Mouse (Mus musculus): ENCODE data around the gene Copg1.
"Not testable (repeated sequence)": the region's sequence is repeated elsewhere in the genome, so short reads cannot be mapped to it uniquely, and the experiment has no call there.

Gene Copg1

DNA sequence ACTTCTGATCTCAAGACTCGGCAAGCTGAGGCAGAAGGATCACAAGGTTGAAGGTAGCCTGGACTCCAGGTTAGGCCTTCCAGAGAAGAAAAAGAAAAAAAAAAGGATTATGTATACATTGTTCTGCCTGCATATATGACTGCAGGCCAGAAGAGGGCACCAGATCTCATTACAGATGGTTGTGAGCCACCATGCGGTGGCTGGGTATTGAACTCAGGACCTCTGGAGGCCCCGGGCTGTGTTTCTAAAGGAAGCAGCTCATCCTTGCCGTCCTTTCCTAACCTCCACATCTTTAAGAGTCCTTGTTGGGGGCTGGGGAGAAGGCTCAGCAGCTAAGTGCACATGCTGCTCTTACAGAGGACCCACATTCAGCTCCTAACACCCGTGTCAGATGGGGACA, 19.0 kb downstream of the Copg1 start:
- Histone ChIP-seq H3K36me3 (ENCODE audit: control insufficient read depth, insufficient read depth, low read length, poor library complexity, severe bottlenecking) (peaks cover 14% of the 10 kb centered on the region), H3K27me3 (ENCODE audit: control insufficient read depth, insufficient read depth, low read length, poor library complexity, severe bottlenecking) (no peaks in the 10 kb centered on the region)
- peak; percentile 36 for DNase-seq (ENCODE audit: low read depth, low spot score)

DNA sequence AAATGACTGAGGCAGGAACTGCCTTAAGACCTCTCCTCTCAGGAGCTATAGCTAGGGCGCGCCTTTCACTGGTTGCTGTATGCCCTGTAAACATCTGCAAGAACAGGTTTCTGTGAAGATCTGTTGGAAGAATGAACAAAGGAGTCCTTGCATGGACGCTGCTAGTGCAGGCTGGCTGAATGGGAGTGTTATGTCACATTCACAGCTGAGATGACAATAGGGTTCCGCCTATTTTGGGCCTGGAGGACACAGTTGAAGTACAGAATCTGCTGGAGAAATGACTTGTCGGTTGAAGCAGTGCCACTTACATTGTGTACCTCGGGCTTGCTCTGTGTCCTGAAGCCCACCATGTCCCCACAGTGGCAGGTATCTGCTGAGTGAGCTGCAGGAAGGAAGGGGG, 21.6 kb downstream of the Copg1 start:
- peaks cover 10% of the 10 kb centered on the region for H3K36me3 ChIP-seq (ENCODE audit: control insufficient read depth, insufficient read depth, low read length, poor library complexity, severe bottlenecking)
- DNase-seq (ENCODE audit: low read depth, low spot score): no peak
- H3K27me3 ChIP-seq (ENCODE audit: control insufficient read depth, insufficient read depth, low read length, poor library complexity, severe bottlenecking): no peaks in the 10 kb centered on the region

GRCm38 (mm10) chr6:87911559-87911958, 23.9 kb downstream of the Copg1 start:
- peaks cover 10% of the 10 kb centered on the region for H3K36me3 ChIP-seq (ENCODE audit: control insufficient read depth, insufficient read depth, low read length, poor library complexity, severe bottlenecking)
- H3K27me3 ChIP-seq (ENCODE audit: control insufficient read depth, insufficient read depth, low read length, poor library complexity, severe bottlenecking): no peaks in the 10 kb centered on the region
- DNase-seq (ENCODE audit: low read depth, low spot score): peak; percentile 46

GRCm38 (mm10) chr6:87913661-87914325, 26.2 kb downstream of the Copg1 start, which contains the start of gene Hmces:
Gene Hmces, plus strand, starts transcription at chr6:87913935.
- peak; percentile 90 for DNase-seq (ENCODE audit: low read depth, low spot score)
- Histone ChIP-seq H3K36me3 (ENCODE audit: control insufficient read depth, insufficient read depth, low read length, poor library complexity, severe bottlenecking) (peaks cover 14% of the 10 kb centered on the region), H3K27me3 (ENCODE audit: control insufficient read depth, insufficient read depth, low read length, poor library complexity, severe bottlenecking) (no peaks in the 10 kb centered on the region)

DNA sequence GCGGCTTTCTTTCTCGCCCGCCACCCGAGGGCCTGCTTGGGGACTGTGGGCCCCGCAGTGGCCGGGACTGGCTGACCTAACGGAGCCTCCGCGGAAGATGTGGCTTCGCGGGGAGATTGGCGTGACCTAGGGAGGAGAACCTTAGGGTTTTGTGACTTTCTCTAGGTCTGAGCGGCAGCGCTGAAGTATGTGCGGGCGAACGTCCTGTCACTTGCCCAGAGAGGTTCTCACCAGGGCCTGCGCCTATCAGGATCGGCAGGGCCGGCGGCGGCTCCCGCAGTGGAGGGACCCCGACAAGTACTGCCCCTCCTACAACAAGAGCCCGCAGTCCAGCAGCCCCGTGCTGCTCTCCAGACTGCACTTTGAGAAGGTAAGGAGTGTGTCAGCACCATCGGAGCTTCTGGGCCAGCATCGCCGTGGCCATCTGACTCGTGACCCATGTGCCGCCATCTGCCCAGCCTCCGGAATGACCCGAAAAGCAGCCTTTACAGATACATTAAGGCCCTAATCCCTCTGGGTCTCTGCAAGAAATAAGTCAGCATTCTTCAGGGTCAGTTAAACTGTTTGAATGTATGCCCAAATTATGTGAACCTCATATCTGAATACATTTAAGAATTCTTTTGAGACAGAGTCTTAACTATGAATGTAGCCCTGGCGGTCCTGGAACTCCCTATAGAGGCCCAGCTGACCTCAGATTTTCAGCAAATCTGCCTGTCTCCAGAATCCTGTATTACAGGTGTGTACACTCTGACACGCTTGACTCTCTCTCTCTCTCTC, 26.9 kb downstream of the Copg1 start:
- no peak for DNase-seq (ENCODE audit: low read depth, low spot score)
- H3K36me3 ChIP-seq (ENCODE audit: control insufficient read depth, insufficient read depth, low read length, poor library complexity, severe bottlenecking): peaks cover 11% of the 10 kb centered on the region

GRCm38 (mm10) chr6:87915939-87916338, 28.3 kb downstream of the Copg1 start:
- H3K36me3 ChIP-seq (ENCODE audit: control insufficient read depth, insufficient read depth, low read length, poor library complexity, severe bottlenecking): peaks cover 9% of the 10 kb centered on the region
- no peaks in the 10 kb centered on the region for H3K27me3 ChIP-seq (ENCODE audit: control insufficient read depth, insufficient read depth, low read length, poor library complexity, severe bottlenecking)
- DNase-seq (ENCODE audit: low read depth, low spot score): peak; percentile 90

More for the DNA sequence above, 26.9 kb downstream of the Copg1 start:
- H3K27me3 ChIP-seq (ENCODE audit: control insufficient read depth, insufficient read depth, low read length, poor library complexity, severe bottlenecking): no peaks in the 10 kb centered on the region

DNA sequence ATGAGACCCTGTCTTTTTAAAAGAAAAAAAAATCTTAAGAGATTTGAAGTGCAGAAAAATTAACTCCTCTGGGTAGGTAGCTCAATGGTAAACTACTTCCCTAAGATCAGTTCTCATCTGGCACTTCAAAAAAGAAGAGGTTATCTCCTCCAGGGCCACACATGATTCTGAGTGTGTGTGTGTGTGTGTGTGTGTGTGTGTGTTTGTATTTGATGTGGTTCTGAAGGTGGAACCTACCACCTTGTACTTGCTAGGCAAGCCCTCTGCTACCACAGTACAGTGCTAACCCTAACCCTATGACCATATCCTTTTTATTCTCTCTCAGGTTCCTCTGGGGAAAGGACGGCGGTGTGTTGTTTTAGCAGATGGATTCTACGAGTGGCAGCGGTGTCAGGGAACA, 33.6 kb downstream of the Copg1 start:
- Histone ChIP-seq H3K36me3 (ENCODE audit: control insufficient read depth, insufficient read depth, low read length, poor library complexity, severe bottlenecking) (peaks cover 14% of the 10 kb centered on the region), H3K27me3 (ENCODE audit: control insufficient read depth, insufficient read depth, low read length, poor library complexity, severe bottlenecking) (no peaks in the 10 kb centered on the region)
- DNase-seq (ENCODE audit: low read depth, low spot score): no peak

DNA sequence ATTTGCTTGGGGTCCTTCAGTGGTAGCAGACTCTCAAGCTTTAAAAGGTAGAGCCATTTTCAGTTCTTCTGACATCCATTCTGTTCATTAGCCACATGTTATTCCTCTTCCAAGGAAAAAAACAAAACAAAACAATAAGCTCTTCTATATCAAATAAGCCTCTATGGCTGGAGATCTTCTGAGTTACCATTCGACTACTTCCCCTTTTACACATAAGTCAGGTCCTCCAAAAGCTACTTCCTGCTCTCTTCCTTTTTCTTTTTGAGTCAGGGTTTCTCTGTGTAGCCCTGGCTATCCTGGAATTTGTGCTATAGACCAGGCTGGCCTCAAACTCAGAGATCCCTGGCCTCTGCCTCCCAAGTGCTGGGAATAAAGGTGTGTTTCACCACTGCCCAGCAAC, 36.0 kb downstream of the Copg1 start:
- DNase-seq (ENCODE audit: low read depth, low spot score): peak; percentile 37
- Histone ChIP-seq H3K27me3 (ENCODE audit: control insufficient read depth, insufficient read depth, low read length, poor library complexity, severe bottlenecking) (no peaks in the 10 kb centered on the region), H3K36me3 (ENCODE audit: control insufficient read depth, insufficient read depth, low read length, poor library complexity, severe bottlenecking) (peaks cover 6% of the 10 kb centered on the region)

GRCm38 (mm10) chr6:87935037-87935436, 47.4 kb downstream of the Copg1 start:
- Histone ChIP-seq H3K36me3 (ENCODE audit: control insufficient read depth, insufficient read depth, low read length, poor library complexity, severe bottlenecking) (peaks cover 17% of the 10 kb centered on the region), H3K27me3 (ENCODE audit: control insufficient read depth, insufficient read depth, low read length, poor library complexity, severe bottlenecking) (no peaks in the 10 kb centered on the region)
- no peak for DNase-seq (ENCODE audit: low read depth, low spot score)

- Histone ChIP-seq H3K27me3 (ENCODE audit: control insufficient read depth, insufficient read depth, low read length, poor library complexity, severe bottlenecking) (no peaks in the 10 kb centered on the region), H3K36me3 (ENCODE audit: control insufficient read depth, insufficient read depth, low read length, poor library complexity, severe bottlenecking) (peaks cover 10% of the 10 kb centered on the region; the same call in 1 of the 2 replicates)
- no peak for DNase-seq (ENCODE audit: low read depth, low spot score)
Observed at GRCm38 (mm10) chr6:87937178-87937788, 49.7 kb downstream of the Copg1 start.

- DNase-seq (ENCODE audit: low read depth, low spot score): no peak
- Histone ChIP-seq H3K27me3 (ENCODE audit: control insufficient read depth, insufficient read depth, low read length, poor library complexity, severe bottlenecking) (no peaks in the 10 kb centered on the region), H3K36me3 (ENCODE audit: control insufficient read depth, insufficient read depth, low read length, poor library complexity, severe bottlenecking) (peaks cover 10% of the 10 kb centered on the region; the same call in 1 of the 2 replicates)
Observed at GRCm38 (mm10) chr6:87938941-87939340, 51.3 kb downstream of the Copg1 start.

- Histone ChIP-seq H3K36me3 (ENCODE audit: control insufficient read depth, insufficient read depth, low read length, poor library complexity, severe bottlenecking) (no peaks in the 10 kb centered on the region), H3K27me3 (ENCODE audit: control insufficient read depth, insufficient read depth, low read length, poor library complexity, severe bottlenecking) (no peaks in the 10 kb centered on the region)
- no peak for DNase-seq (ENCODE audit: low read depth, low spot score)
Observed at GRCm38 (mm10) chr6:87942179-87942578, 54.6 kb downstream of the Copg1 start.

DNA sequence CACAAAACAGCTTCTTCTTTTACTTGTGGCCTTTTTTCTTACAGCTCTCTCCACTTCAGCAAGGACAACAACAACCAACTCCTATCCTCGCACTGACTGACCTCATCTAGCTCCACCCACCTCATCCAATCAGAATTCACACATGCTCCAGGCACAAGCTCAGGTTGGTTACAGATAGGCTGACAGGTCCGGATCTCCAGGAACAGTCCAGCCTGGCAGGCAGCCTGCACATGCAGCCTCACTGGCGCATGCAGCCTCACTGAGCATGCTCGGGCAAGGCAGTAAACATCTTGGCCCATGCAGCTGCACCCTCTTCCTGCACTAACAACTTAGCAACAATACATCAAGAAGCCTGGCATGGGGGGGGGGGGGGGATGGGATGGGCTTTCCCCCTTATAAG, 74.8 kb downstream of the Copg1 start:
- H3K36me3 ChIP-seq (ENCODE audit: control insufficient read depth, insufficient read depth, low read length, poor library complexity, severe bottlenecking); DNase-seq (ENCODE audit: low read depth, low spot score); H3K27me3 ChIP-seq (ENCODE audit: control insufficient read depth, insufficient read depth, low read length, poor library complexity, severe bottlenecking): not testable (repeated sequence)

Measured in splenic B cell, adult 2 months (primary cell).